Mouse (Mus musculus) heart, embryonic 16.5 days (tissue): Measurements from ENCODE around the gene Sva. TPM values are rescaled to one million over a fixed set of nuclear protein-coding genes. Genes with fewer than 3 reads are reported as not detected.

ENCODE experiments used
- ATAC-seq: fragments of 200-750 bp; cut with Nextera tagmentation; replicated peaks from 2 replicates; pipeline ENCODE4 v1.8.0; 2017; ENCODE audit warnings: moderate number of reproducible peaks; ENCODE audit not compliant: insufficient read depth, low FRiP score; ENCODE audit errors: extremely low read depth
- H3K27ac ChIP-seq: fragments of 300-500 bp; sonication (generic); 2 replicates; pipeline ENCODE4 v1.5.1; 2014; ENCODE audit warnings: mild to moderate bottlenecking, low read length, control low read depth, moderate library complexity
- H3K27me3 ChIP-seq: fragments of 300-500 bp; sonication (generic); 2 replicates; pipeline ENCODE4 v1.6.1; 2014; ENCODE audit warnings: low read length, mixed read lengths; ENCODE audit not compliant: control insufficient read depth, insufficient read depth
- H3K36me3 ChIP-seq: fragments of 300-500 bp; sonication (generic); 2 replicates; pipeline ENCODE4 v1.6.1; 2014; ENCODE audit not compliant: control insufficient read depth, insufficient read depth
- H3K4me1 ChIP-seq: fragments of 300-500 bp; sonication (generic); 2 replicates; pipeline ENCODE4 v1.6.1; 2014; ENCODE audit warnings: low read length, mixed read lengths; ENCODE audit not compliant: control insufficient read depth, insufficient read depth
- H3K4me2 ChIP-seq: fragments of 300-500 bp; sonication (generic); 2 replicates; pipeline ENCODE4 v1.6.1; 2014; ENCODE audit warnings: low read depth, mild to moderate bottlenecking, control low read depth, low read length
- H3K4me3 ChIP-seq: fragments of 300-500 bp; sonication (generic); 2 replicates; pipeline ENCODE4 v1.5.1; 2014; ENCODE audit warnings: mild to moderate bottlenecking, control low read depth, low read length
- H3K9ac ChIP-seq: fragments of 300-500 bp; sonication (generic); 2 replicates; pipeline ENCODE4 v1.6.1; 2014; ENCODE audit warnings: low read length, control low read depth
- H3K9me3 ChIP-seq: fragments of 300-500 bp; sonication (generic); replicated peaks from 2 replicates; pipeline ENCODE4 v1.6.1; 2016; ENCODE audit warnings: low read length; ENCODE audit not compliant: control insufficient read depth
- polyA plus RNA-seq: library from polyadenylated mRNA; unstranded; fragments of >200 nt; fragmentation: Nextera tagmentation; extraction: Ambion mirVana; gene quantifications from 2 replicates; pipeline ENCODE4 v1.2.1, GENCODE M21; 2015

Gene Sva
- not detected in 2 replicates for polyA plus RNA-seq

GRCm38 (mm10) chr6:42038094-42038493 lies at the start of gene Sva:
Gene Sva (plus strand): TSS chr6:42038394.
- Histone ChIP-seq H3K4me2 (no peak within 1 kb of the TSS), H3K27me3 (no peaks in the 10 kb centered on the region), H3K9ac (no peak within 1 kb of the TSS), H3K4me1 (no peaks in the 10 kb centered on the region), H3K4me3 (no peak within 1 kb of the TSS), H3K27ac (no peak within 1 kb of the TSS), H3K36me3 (no peaks in the 10 kb centered on the region), H3K9me3 (no peaks in the 10 kb centered on the region)
- ATAC-seq: no peak

Other genes starting within 250 kb of the Sva start
- gene Pip, start 190.9 kb upstream of the Sva start, polyA plus RNA-seq: not detected in 2 replicates
- gene Sval2, start 185.4 kb upstream of the Sva start, polyA plus RNA-seq: not detected in 2 replicates
- not detected in 2 replicates for gene Sval1, start 86.8 kb upstream of the Sva start, polyA plus RNA-seq
- not detected in 2 replicates for gene Sval3, start 70.3 kb upstream of the Sva start, polyA plus RNA-seq
- gene Tas2r139, start 102.5 kb downstream of the Sva start, polyA plus RNA-seq: not detected in 2 replicates
- not detected in 2 replicates for gene Tas2r144, start 176.9 kb downstream of the Sva start, polyA plus RNA-seq
- 18.4 and 20.0 TPM in 2 replicates for gene Gstk1, start 207.5 kb downstream of the Sva start, polyA plus RNA-seq
- gene Tmem139, start 223.6 kb downstream of the Sva start, polyA plus RNA-seq: 0.20 and 0.34 TPM in 2 replicates
- gene Casp2, start 226.6 kb downstream of the Sva start, polyA plus RNA-seq: 34.3 and 38.7 TPM in 2 replicates
- 0.34 and 0.45 TPM in 2 replicates for gene Clcn1, start 248.3 kb downstream of the Sva start, polyA plus RNA-seq